Mouse (Mus musculus) thymus, postnatal 4 days (tissue): ENCODE data around the gene Lyzl4.
A peak's percentile ranks its signal among the peaks of the same experiment; 100 is the strongest.

Source experiments
- DNase-seq: peaks from one replicate; pipeline ENCODE4 v3.0.0; 2021

Gene Lyzl4

DNA sequence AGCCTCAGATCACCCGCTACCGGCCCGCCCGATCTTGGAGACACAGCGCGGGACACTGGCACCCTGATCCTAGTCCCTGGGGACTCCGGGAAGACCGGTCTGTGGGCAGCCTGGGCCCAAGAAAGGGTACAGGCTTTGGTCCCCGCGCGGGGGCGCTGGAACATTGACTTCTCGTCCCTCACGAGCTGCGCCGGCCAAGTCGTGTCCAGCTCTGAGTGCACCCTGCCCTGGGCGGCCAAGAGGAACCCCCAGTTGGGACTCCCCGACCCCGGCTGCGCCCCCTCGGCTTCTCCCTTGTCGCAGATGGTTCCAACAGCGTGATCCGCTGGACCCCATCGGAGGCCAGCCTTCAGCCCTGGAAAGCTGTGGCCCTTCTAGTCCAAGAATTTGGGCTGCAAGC is at the start of gene Lyzl4:
Gene Lyzl4, minus strand, starts transcription at position 96 of the 400 bp plus-strand sequence.
- peak; percentile 88 for DNase-seq

DNA sequence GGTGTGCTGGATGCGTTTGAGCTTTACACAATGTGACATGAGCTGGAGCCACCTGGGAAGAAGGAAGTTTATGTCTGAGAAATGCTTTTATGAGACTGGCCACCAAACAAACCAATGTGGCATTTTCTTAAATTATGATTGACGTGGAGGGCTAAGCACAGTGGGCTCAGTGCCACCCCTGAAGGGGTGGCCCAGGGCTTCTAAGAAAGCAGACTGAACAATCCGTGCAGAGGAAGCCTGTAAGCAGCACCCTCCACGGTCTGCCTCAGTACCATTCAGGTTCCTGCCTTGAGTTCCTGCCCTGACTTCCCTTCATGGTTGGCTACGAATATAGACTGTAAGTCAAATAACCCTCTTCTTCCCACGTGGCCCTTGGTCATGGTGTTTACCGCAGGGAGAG is 48.8 kb upstream of the Lyzl4 start:
- DNase-seq: no peak

- DNase-seq: no peak
Observed at GRCm38 (mm10) chr9:121690200-121690651, 48.3 kb upstream of the Lyzl4 start.

GRCm38 (mm10) chr9:121684702-121685101 is 42.8 kb upstream of the Lyzl4 start:
- no peak for DNase-seq

DNA sequence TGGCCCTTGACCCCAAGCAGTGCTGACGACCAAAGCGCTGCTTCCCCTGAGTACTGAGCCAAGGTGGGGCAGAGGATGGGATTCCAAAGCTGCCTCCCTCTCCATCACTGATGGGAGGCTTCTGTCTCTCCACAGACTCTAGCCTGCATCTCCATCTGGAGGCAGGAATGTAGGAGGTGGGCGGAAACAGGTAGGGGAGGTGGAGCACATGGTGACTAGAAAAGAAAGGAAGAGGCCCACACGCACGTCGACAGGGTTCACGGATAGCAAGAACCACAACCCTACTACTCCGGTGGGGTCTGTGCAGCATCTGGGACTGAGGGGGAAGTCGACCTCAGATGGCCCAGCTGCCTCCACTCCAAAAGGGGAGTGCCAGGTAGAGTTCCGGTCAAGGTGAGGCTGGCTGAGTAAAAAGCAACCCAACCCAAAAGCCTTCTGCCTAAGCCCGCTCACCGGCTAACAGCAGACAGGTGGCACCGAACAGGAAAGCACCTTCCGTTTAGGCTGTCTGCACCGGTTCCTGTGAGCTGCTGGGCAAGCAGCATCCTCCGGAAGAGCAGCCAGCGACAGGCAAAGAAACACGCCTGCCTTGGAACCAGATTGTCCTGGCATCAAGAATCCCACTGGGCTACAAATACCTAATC is 40.3 kb upstream of the Lyzl4 start:
- peak; percentile 68 for DNase-seq

DNA sequence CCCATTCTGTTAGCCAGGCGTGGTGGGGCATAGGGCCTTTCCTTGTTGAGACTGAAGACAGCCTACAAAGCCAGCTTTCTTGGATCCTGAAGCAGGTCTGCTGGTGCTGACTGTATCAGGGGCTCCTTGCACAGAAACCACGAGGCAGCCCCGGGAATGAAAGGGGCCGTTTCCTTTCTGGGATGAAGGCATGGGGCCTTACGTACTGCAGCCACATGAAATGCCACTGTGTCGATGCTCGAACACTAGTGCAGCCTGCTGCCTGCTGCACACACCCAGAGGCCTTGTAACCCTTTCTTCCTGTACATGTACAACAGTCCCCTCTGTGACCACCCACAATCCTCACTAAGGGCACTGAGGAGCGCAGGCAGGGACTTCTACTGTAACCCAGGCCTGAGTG is 39.3 kb upstream of the Lyzl4 start:
- no peak for DNase-seq

GRCm38 (mm10) chr9:121679549-121679948 is 37.7 kb upstream of the Lyzl4 start:
- DNase-seq: peak; percentile 81

GRCm38 (mm10) chr9:121677476-121677875 is 35.6 kb upstream of the Lyzl4 start:
- DNase-seq: no peak

GRCm38 (mm10) chr9:121677069-121677468 is 35.2 kb upstream of the Lyzl4 start:
- no peak for DNase-seq

DNA sequence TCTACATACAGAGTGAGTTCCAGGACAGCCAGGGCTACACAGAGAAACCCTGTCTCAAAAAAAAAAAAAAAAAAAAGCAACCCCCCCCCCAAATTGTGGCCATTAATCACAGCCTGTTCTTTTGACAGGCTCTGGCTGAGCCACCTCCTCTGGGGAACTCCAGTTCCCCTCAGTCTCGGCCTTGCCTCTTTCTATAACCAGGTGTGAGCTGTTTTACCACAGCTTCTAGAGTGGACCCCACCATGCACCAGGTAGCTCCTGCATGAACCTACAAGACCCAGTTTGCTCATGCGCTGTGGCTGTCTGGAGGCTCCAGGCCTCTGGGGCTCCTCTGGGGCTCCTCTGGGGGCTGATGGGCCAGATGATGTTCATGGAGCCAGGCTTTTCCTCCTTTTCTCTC is 33.7 kb upstream of the Lyzl4 start:
- peak; percentile 41 for DNase-seq

DNA sequence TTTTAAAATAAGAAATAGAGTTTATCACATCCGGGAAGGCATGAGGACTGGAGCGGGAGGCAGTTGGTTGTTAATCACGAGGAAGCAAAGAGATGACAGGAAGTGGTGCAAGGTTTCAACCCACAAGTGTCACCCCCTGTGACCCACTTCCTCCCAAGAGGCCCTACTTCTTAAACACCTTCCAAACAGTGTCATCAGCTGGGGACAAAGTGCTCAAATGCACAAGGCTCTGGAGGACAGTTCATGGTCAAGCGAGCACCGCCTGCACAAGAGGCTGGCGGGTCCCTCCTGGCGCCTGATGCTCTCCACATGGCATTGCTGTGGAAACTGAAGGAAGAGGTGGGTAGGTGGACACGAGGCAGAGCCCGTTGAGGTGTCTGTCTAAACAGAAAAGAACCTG is 33.1 kb upstream of the Lyzl4 start:
- peak; percentile 66 for DNase-seq

GRCm38 (mm10) chr9:121673716-121674115 is 31.8 kb upstream of the Lyzl4 start:
- DNase-seq: peak; percentile 34

DNA sequence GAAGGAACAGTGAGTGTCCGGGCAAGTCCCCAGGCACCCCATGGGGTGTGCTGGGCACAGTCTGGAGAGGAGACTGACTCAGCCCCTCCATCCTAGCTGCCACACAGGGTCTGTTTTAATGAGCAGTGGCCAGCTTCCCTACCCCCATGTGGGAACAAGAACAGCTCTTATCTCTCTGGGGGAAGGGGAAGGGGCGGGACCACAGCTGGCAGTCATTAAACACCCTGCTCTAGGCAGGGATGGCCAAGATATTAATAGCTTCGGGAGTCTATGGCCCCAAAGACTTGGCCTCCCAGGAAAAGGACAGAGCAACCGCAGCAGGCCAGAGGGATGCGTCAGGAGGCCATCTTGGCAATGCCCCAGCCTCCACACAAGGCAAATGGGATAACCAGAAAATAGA is 30.4 kb upstream of the Lyzl4 start:
- no peak for DNase-seq

DNA sequence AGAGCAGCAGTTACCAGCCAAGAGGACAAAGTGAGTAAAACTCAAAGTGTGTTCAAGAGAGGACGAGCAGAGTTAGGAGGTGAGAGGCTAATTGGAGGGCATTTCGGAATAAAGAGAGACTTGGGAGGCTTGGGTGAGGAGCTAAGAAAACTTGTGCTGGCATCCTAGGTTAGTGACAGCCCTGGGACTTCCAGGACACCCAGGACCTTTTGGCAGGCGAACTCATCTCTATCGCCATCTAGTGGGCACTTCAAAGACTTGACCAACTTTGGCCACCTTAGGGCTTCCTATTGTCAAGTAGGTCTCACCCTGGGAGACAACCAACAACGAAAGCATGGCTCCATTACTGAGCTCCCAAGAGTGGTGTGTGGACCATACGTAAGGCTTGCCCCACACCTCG is 29.4 kb upstream of the Lyzl4 start:
- peak; percentile 49 for DNase-seq

DNA sequence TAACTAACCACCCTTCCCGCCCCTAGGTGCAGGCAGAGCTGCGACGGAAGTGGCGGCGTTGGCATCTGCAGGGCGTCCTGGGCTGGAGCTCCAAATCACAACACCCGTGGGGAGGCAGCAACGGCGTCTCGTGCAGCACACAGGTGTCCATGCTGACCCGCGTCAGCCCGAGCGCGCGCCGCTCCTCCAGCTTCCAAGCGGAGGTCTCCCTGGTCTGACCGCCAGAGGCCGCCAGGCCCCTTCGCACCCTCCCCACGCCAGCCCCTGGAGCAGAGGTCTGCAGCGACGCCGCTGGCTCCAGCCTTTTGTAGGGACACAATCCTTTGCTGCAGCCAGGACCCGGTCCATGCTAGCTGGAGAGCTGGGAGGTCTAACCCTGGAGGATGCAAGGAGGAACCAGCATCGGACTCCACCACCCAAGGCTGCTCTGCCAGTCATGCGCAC is 27.5 kb upstream of the Lyzl4 start:
- DNase-seq: peak; percentile 84

DNA sequence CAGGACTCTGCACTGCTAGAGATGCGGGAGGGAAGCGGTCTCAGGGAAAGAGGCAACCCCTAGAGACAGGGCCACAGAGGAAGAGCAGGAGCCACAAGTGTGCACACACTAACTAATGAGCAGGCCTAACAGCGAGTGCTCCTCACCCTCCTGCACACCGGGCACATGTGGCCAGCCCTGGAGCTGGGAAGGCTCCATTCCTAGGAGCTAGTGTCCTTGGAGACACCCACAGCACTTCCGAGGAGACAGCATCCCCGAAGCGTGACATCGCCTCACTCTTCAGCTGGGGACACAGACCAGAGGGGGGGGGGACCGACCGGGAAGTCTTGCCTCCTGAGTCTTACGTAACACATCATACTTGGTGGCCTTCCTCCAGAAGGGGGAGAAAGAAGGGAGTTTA is 25.9 kb upstream of the Lyzl4 start:
- no peak for DNase-seq

DNA sequence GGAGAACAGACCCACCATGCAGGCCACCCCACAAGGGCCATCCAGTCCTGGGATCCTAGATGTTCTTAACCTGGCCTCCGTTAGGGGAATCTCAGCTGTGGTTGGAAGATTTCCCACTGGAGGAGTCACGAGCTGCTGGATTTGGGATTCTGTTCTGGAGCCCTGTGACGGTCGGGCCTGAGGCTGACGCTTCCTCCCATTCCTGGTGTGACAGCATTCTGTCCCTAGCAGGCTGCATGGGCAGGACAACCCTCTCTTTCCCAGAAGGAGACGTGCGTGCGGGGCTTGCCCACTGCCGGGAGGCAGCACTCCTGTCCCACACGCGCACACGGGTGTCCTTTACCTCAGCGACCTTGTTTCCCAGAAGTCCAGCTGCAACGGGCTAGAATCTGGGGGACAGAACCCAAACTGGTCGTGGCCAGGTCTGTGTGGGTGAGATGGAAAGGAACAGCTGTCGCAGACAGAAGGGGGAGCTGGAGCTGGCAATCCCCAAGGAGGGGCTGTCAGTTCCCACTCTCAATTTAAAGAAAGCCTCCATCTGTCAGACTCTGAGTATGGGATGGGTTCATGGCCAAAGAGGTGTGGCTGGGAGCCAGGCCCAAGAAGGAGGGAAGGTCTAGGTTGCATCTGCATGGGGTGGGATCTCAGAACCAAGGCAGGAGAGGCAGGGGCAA is 25.2 kb upstream of the Lyzl4 start:
- DNase-seq: no peak

DNA sequence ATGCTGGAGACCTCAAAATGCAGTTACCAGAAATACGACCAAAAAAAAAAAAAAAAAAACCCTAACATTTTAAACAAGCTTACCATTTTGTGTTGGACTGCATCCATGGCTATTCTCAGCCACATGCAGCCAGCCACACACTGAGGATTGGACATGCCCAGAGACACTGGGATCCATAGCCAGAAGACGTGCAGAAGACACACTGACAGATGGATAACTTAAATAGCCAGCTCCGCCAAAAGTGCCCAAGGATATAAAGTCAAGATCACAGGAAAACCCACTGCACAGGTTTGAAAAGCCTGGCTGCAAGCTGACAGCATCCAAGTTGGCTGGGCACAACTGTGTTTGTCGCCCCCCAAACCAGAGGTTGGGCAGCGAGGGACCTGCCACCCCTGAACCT is 22.2 kb upstream of the Lyzl4 start:
- DNase-seq: no peak

GRCm38 (mm10) chr9:121663467-121663866 is 21.6 kb upstream of the Lyzl4 start:
- DNase-seq: no peak

DNA sequence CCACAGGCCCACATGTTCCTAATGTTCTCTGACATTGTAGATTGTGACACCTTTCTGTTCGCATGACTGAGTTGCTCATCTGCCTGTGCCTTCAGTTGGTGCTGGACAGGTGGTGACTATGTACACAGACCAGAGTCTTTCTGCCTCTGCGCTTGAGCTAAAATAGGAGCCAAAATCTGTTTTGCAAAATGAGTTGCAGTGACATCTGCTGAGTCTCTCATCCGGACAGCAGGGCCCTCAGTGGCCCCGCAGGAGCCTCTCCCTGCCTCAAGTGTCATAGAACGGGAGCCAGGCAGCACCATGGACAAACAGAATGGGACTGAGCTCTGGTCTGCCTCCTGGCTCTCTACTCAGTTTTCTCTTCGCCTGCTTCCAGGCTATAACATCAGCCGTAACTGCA is 17.9 kb upstream of the Lyzl4 start:
- DNase-seq: no peak

GRCm38 (mm10) chr9:121658248-121658647 is 16.4 kb upstream of the Lyzl4 start:
- no peak for DNase-seq

DNA sequence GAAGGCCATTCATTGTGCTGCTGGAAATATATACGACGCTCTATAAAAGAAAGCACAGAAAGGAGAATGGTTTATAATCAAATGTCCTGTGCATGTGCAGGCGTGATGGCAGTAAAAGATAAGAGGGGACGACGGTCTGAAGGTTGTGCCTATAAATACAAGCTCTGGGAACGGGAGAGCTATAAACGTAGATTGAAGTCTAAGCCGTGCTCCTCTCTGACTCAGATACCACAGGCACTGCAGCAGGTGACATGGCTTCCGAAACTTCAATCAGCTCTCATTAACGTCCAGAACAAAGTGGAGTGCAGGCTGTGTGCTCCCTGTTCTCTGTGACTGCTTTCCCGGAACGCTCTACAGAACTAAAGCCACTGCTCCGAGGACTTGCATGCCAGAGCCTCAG is 15.2 kb upstream of the Lyzl4 start:
- DNase-seq: no peak

DNA sequence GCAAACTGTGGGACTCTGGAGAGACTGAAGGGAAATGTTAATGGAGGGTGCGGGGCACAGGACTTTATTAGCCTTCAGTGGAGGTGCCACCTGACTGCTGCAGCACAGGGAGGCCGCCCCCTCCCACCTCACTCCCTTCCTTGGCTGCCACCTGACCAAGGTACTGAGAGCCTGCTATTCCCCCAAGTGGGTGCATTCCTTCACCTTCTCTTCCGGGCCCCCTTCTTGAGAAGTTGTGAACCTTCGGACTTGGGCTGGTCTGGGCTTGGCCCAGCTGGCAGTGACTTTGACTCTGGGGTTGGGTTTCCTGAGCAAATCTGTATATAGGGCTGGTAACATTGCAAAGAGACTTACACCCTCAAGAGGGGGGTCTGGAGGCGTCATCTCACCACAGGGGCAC is 14.4 kb upstream of the Lyzl4 start:
- DNase-seq: no peak

DNA sequence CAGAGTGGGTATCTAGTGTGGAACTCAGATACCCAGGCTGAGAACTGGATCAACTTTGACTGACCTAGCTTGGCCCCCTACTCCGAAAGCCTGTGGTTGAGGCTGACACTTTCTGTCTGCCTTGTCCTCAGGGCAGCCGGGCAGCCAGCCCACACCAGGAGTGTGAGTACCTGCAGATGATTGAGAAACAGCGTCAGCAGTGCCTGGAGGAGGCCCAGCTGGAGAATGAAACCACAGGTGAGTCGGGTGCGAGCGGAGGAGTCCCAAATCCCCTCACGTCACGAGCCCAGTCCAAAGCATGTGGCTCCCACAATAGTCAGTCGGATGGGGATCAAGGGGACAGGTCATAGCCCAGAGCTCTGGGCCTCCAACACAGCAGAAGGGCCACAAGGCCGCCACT is 11.8 kb upstream of the Lyzl4 start:
- no peak for DNase-seq

DNA sequence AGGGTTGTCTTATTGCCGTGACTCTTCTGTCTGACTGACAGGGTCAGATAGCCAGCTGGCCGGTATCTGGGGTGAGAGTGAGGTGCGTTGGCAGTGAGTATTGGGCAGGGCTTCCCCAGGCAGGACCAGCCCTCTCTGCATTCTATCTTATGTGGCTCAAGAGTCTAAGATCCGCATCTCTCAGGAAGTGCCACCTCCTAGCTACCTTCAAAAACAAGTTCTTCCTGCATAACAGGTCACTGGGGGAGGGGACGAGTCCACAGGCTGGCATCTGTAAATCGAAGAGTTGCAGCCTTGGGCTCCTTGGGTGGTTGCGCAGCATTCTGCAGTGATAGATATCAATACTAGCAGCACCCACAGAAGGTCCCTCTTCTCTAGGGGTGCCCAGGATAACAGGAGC is 5.1 kb upstream of the Lyzl4 start:
- DNase-seq: no peak
